Mouse (Mus musculus): Measurements from ENCODE around the gene Isg20l2. TPM values are rescaled to one million over a fixed set of nuclear protein-coding genes. Genes with fewer than 3 reads are reported as not detected.

Isg20l2 gene
- total RNA-seq, 1 experiment from 2014 or later, result 35.4 TPM

DNA sequence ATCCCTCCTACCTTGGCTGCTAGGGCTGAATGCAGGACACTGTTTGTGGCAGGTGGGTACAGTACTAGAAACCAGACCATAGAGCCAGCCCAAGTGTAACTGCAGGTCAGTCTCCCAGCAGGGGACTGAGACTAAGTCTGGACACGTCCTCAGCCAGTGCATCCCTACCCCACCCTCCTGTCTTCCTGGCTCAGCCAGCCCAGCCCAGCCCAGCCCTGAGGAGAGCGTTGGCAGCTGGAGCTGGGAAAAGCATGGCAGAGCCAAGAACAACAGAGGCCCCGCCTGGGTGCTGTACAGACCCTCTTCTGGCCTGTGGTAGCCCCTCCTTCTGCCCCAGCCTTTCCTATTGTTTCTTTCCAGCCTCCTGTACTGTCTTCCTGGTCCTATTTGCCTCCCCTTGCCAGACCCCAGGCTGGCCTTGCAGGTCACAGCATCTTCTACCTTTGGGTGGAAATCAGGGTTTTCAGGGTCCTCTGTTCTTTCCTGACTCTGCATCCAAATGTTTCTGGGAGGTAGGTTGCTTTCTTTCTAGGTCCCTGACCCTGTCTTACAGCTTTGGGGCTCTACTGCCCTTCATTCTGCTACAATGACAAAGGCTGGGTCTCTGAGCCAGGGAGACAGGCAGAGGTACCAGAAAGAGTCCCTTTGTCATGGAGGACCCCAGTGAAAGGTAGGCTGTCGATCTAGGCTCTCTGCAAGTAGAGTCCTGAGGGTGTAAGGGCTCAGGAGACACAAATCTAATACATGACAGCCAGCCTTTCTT lies 14.9 kb downstream of the Isg20l2 start:
- no peak for ATAC-seq (replicated peaks; ENCODE audit: insufficient number of reproducible peaks, low FRiP score, low TSS enrichment, poor library complexity, severe bottlenecking)

DNA sequence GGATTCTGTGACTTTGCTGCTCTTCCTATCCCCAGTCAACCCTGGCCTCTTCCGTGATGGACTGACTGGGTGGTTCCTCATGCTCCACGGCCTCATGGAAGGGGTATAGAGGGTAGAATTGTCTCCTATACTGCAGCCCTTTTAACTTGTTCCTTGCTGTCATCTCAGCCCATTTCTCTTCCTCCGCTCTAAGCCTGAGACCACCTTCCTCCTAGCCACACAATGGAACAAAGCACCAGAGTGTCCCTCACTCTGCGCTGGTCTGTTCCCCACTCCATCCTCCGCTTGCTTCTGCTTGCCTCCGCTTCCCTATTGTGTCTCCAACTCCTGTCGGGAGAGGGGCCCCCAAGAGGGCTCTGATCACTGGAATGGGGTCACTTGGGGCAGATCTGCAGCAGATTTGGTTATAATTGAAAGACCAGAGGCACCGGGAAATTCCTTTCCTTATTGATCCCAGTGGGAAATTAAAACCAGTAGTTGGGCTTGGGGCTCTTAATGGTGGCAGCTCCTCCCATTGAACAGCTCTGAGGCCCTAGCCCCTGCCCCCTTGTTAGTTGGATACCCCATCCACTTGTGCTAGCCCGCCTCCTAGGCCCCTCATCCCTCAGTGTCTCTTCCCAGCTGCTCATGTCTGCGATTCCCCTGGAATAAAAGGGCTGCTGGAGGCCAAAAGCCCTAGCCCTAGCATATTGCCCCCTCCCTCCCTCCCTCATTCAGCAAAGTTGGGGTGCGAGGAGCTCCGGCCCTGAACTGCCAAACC lies 15.8 kb downstream of the Isg20l2 start:
- ATAC-seq (replicated peaks; ENCODE audit: insufficient number of reproducible peaks, low FRiP score, low TSS enrichment, poor library complexity, severe bottlenecking), result no peak

- no peak for ATAC-seq (replicated peaks; ENCODE audit: insufficient number of reproducible peaks, low FRiP score, low TSS enrichment, poor library complexity, severe bottlenecking)
These were observed 16.4 kb downstream of the Isg20l2 start for GRCm38 (mm10) chr3:87946541-87946860.

DNA sequence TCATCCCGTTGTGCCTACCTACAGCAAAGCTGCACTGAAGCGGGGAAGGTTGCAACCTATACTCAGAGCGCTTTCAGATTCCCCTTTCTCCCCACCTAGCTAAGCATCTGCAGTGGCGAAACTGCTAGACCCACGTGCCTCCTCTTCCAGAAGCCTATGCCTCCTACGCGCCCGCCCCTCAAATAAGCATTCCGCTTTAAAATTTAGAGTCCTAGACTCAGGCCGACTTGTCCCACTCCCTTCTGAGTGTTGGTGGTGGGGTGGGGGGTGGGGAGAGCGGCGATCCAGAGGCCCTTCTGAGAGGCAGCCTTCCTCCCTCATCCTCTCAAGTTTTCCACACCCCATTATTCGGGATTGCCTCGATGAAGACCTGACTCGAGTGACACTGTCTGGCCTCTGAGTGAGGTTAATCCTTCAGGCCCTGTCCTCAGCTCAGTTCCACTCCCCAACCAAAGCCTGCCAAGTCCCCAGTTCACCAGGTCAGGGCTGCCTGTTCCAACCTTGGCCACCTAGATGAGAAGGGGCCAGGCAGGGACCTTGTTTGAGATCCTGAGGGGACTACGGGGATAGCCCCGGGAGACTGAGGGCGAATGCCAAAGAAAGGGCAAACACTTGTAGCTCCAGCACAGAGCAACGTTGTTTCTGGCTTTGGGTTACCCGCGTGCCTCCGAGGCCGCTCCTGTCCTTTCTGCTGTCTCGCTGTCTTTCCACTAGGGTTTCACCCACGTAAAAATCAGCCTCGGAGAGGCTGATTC lies 17.1 kb downstream of the Isg20l2 start:
- ATAC-seq (replicated peaks; ENCODE audit: insufficient number of reproducible peaks, low FRiP score, low TSS enrichment, poor library complexity, severe bottlenecking), result no peak

DNA sequence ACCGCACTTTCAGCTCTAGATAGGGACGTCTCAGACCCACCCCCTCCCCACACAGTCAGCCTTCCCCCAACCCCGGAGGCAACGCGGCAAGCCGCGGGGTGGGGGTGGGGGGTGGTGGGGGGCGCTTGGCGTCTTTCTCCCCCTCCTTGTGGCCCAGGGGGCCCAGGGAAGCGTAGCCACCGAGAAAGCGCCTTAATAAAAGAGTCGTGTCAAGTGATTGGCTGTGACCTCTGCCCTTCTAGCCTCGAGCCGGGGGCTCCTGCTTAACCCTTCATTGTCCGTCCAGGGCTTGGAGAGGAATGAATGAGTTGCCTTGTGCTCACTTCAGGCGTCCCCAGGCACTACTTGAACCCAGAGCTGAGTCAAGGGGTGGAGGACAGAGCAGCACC lies 17.7 kb downstream of the Isg20l2 start:
- ATAC-seq (replicated peaks; ENCODE audit: insufficient number of reproducible peaks, low FRiP score, low TSS enrichment, poor library complexity, severe bottlenecking), result no peak

DNA sequence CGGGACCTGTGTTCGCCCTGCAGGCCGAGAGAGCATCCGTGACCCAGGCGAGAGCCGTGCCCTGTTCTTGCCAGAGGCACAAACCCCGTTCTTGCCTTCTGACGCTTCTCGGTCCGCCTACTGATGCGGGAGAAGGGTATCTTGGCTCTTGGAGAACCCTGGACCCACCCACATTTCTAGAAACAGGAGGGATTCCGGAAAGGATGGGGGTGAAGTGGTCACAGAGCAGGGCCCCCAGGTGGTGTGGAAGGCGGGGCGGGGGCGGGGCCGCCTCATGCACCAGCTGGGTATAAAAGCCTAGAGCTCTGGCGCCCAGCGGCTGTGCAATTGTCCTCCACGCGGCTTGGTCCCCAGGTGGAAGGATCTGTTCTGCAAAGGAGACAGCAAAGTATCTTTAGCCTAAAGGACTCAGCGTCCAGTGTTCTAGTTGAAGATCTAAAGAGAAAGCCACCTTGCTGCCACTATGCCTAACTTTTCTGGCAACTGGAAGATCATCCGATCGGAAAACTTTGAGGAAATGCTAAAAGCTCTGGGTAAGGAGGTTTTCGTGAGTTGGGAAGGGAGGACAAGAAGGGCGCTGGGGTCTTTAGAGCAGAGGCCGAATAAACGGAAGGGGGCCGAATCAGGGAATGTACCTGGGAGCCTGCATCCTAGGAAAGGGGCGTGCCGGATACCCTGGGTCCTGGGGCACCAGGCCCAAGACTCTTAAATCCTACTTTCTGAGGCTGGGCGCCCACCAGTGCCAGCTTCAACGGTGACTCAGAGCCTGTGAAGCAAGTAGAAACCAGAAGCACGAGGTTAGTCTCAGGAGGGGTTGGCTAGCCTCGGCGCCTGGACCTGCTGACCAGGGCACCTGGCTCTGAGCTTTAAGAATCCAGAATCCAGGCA lies 18.5 kb downstream of the Isg20l2 start, which contains the start of gene Crabp2:
TSS of gene Crabp2 (plus strand) at position 289 of the 888 bp plus-strand sequence.
- ATAC-seq (replicated peaks; ENCODE audit: insufficient number of reproducible peaks, low FRiP score, low TSS enrichment, poor library complexity, severe bottlenecking), result no peak

- no peak for ATAC-seq (replicated peaks; ENCODE audit: insufficient number of reproducible peaks, low FRiP score, low TSS enrichment, poor library complexity, severe bottlenecking)
These were observed 19.3 kb downstream of the Isg20l2 start for GRCm38 (mm10) chr3:87949266-87949954.

DNA sequence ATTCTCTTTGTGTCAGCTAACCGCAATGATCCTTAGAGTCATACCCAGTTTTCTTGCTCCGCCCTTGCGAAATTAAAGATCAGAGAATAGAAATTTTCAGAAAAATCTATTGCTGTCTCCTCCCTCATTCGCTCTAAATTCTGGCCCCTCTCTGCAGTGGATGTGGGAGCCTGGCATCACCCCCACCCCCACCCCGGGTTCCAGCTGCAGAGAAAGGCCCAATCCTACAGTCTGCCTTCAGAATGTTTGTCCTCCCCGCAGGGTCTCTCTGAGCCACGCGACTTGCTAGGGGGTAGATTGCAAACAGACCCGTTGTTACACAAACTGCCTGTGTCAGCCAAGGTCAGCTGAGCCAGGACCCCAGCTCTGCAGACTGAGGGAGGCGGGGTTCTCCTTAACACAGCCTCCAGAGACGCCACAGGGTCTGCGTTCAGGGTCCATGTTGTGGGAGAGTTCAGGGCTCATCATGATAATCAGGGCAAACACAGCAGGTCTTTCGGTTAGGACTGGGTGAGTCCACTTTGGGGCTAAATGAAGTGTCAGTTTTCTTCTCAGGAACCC lies 19.9 kb downstream of the Isg20l2 start:
- no peak for ATAC-seq (replicated peaks; ENCODE audit: insufficient number of reproducible peaks, low FRiP score, low TSS enrichment, poor library complexity, severe bottlenecking)

DNA sequence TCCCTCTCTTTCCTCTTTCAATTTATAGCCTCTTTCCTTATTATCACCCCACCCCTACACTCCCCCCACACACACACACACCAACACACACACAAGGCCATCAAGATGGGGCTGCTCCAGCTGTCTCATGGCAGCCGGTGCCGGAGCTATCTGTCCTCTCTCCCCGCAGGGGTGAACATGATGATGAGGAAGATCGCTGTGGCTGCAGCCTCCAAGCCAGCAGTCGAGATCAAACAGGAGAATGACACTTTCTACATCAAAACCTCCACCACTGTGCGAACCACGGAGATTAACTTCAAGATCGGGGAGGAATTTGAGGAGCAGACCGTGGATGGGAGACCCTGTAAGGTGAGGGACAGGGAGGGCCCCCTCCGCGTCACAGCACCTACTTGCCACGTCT lies 21.8 kb downstream of the Isg20l2 start:
- no peak for ATAC-seq (replicated peaks; ENCODE audit: insufficient number of reproducible peaks, low FRiP score, low TSS enrichment, poor library complexity, severe bottlenecking)

- ATAC-seq (replicated peaks; ENCODE audit: insufficient number of reproducible peaks, low FRiP score, low TSS enrichment, poor library complexity, severe bottlenecking), result no peak
These were observed 22.3 kb downstream of the Isg20l2 start for GRCm38 (mm10) chr3:87952440-87952839.

DNA sequence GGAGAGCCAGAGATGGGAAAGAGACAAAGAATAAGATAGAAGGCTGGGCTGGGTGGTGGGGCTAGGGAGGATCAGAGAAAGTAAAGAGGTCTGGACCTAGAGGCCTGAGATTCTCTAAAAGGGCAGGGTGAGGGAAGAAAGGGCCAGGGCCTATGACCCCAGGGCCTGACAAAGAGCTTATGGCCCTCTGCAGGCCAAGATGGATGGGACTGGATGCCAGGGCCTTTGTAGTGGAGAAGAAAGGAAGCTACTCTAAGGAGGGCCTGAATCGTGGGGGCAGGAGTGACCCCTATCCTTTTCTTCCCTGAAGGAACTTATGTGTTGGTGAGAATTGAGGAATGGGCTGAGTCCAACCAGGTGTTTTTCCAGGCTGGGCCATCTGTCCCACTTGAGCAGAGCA lies 27.9 kb downstream of the Isg20l2 start:
- ATAC-seq (replicated peaks; ENCODE audit: insufficient number of reproducible peaks, low FRiP score, low TSS enrichment, poor library complexity, severe bottlenecking), result no peak

- ATAC-seq (replicated peaks; ENCODE audit: insufficient number of reproducible peaks, low FRiP score, low TSS enrichment, poor library complexity, severe bottlenecking), result no peak
These were observed 28.4 kb downstream of the Isg20l2 start for GRCm38 (mm10) chr3:87958476-87958875.

DNA sequence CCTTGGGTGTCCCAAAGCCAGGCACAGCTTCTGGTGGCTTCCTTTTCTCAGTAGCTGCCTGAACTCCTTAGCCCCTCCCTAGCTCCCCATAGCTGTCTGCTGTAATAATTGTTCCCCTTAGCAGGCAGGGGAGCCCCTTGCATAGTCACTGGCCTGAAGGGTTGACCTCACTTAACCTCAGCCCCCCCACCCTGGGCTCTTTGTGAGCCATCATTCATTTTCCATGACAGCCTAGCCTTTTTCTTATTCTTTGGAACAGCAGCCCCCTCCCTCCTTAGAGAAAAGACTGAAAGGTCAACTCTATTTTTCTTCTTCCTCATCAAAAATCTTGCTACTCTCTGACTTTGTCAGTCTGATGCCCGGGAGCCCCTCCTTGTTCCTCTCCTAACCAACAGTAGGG lies 28.9 kb downstream of the Isg20l2 start:
- no peak for ATAC-seq (replicated peaks; ENCODE audit: insufficient number of reproducible peaks, low FRiP score, low TSS enrichment, poor library complexity, severe bottlenecking)

DNA sequence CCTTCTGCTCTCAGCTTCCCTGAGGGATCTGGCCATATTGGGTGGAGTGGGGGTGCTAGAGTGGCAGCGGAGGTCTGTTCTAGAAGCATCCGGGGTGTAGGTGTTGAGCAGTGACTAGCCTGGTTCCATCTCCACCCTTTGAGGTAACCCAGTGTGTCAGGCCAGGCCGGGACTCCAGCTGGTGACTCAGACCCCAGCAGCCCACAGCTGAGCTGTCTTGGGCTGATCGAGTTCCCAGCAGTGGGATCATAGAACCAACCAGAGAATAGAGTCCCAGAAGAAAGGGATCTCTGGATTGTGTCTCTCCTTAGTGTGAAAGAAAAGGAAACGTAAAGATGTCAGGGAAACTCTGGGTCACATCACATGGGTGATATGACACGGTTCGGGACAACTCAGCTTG lies 29.3 kb downstream of the Isg20l2 start:
- no peak for ATAC-seq (replicated peaks; ENCODE audit: insufficient number of reproducible peaks, low FRiP score, low TSS enrichment, poor library complexity, severe bottlenecking)

DNA sequence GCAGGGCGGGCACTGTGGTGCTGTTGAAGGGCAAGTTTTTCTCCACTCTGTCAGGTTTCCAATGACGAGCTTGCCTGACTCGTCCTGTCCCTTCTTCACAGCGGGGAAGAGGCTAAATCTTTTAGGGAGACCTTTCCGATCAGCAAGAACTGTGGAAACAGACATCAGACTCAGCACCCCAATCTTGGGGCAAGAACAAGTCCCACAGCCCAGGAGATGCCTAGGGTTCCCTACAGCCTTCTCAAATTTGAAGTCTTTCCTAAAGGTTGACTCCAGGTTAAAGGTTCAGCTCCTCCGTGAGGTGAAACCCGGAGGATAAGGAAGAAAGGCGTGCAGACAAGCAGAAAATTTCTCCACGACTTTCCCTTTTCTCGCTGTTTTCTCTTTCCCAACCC lies 30.1 kb downstream of the Isg20l2 start:
- no peak for ATAC-seq (replicated peaks; ENCODE audit: insufficient number of reproducible peaks, low FRiP score, low TSS enrichment, poor library complexity, severe bottlenecking)

DNA sequence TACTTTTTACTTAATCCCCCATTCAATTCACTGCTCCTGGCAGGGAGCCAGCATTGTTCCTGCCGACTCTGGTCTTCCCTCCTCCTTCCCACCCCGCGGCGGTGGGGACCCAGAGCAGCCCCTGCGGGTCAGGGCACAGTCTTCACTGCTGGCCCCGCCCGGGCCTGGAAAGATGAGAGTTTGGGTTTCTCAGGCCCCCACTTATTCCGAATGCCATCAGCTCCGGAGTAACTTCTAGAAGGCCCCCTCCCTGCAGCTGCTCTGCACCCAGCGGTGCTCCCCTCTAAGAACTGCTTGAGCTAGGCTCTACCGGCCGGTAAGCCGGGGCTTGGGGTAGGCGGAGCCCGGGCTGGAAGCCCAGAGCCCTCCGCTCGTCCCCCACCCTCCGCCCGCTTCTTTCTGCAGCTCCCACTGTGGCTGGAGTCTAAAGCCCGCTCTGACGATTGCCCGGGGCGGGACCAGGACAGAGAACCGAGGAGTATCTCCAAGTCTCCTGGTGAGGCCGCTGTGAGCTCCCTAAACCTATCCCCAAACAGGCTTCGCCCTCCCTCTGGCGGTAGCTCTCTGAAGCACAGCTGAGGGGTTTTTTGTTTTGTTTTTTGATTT lies 30.6 kb downstream of the Isg20l2 start:
- peak; percentile 86 for ATAC-seq (replicated peaks; ENCODE audit: insufficient number of reproducible peaks, low FRiP score, low TSS enrichment, poor library complexity, severe bottlenecking)

- peak; percentile 58 for ATAC-seq (replicated peaks; ENCODE audit: insufficient number of reproducible peaks, low FRiP score, low TSS enrichment, poor library complexity, severe bottlenecking)
These were observed 40.2 kb downstream of the Isg20l2 start for GRCm38 (mm10) chr3:87970184-87970938.
